Mouse (Mus musculus): ENCODE results near the gene Foxi3. TPM values are rescaled to one million over a fixed set of nuclear protein-coding genes. Genes with fewer than 3 reads are reported as not detected.

The Foxi3 gene
- not detected for total RNA-seq (2021)
- long read RNA-seq, experiment 1 = 0 reads
- long read RNA-seq, experiment 2 = 0 reads

- peak in 1 of 2 experiments; percentile 27 for DNase-seq (ENCODE audit: low spot score in 2 of 2)
These were observed at the start of gene Foxi3 for GRCm38 (mm10) chr6:70956285-70956912. Gene Foxi3, plus strand, starts transcription at chr6:70956531.

GRCm38 (mm10) chr6:70909572-70909971 lies 46.8 kb upstream of the Foxi3 start:
- no peak for DNase-seq (ENCODE audit: low spot score in 2 of 2)

- DNase-seq (ENCODE audit: low spot score in 2 of 2) = no peak
These were observed 46.0 kb upstream of the Foxi3 start for GRCm38 (mm10) chr6:70910285-70910684.

- no peak for DNase-seq (ENCODE audit: low spot score in 2 of 2)
These were observed 44.5 kb upstream of the Foxi3 start for GRCm38 (mm10) chr6:70911668-70912395.

GRCm38 (mm10) chr6:70912396-70912765 lies 44.0 kb upstream of the Foxi3 start:
- DNase-seq (ENCODE audit: low spot score in 2 of 2) = no peak

- no peak for DNase-seq (ENCODE audit: low spot score in 2 of 2)
These were observed 37.5 kb upstream of the Foxi3 start, which contains the start of gene Tex37 for GRCm38 (mm10) chr6:70918827-70919226. Gene Tex37, minus strand, starts transcription at chr6:70918927.

- peak; percentile 25 to 38 for DNase-seq (ENCODE audit: low spot score in 2 of 2)
These were observed 34.9 kb upstream of the Foxi3 start for GRCm38 (mm10) chr6:70921274-70922074.

GRCm38 (mm10) chr6:70931801-70932200 lies 24.5 kb upstream of the Foxi3 start:
- no peak for DNase-seq (ENCODE audit: low spot score in 2 of 2)

- no peak for DNase-seq (ENCODE audit: low spot score in 2 of 2)
These were observed 3.1 kb upstream of the Foxi3 start for GRCm38 (mm10) chr6:70953274-70953673.

GRCm38 (mm10) chr6:70954040-70954439 lies 2.3 kb upstream of the Foxi3 start:
- DNase-seq (ENCODE audit: low spot score in 2 of 2) = no peak

- DNase-seq (ENCODE audit: low spot score in 2 of 2) = no peak
These were observed 985 bp upstream of the Foxi3 start for GRCm38 (mm10) chr6:70955291-70955800.

- no peak for DNase-seq (ENCODE audit: low spot score in 2 of 2)
These were observed 490 bp upstream of the Foxi3 start for GRCm38 (mm10) chr6:70955841-70956240.

- no peak for DNase-seq (ENCODE audit: low spot score in 2 of 2)
These were observed 605 bp downstream of the Foxi3 start for GRCm38 (mm10) chr6:70956936-70957335.

GRCm38 (mm10) chr6:70957341-70957940 lies 1.1 kb downstream of the Foxi3 start:
- DNase-seq (ENCODE audit: low spot score in 2 of 2) = no peak

GRCm38 (mm10) chr6:70964116-70964830 lies 7.9 kb downstream of the Foxi3 start:
- no peak for DNase-seq (ENCODE audit: low spot score in 2 of 2)

- no peak for DNase-seq (ENCODE audit: low spot score in 2 of 2)
These were observed 9.4 kb downstream of the Foxi3 start for GRCm38 (mm10) chr6:70965694-70966093.

- DNase-seq (ENCODE audit: low spot score in 2 of 2) = no peak
These were observed 11.1 kb downstream of the Foxi3 start for GRCm38 (mm10) chr6:70967422-70967821.

- DNase-seq (ENCODE audit: low spot score in 2 of 2) = no peak
These were observed 12.0 kb downstream of the Foxi3 start for GRCm38 (mm10) chr6:70968291-70968690.

- no peak for DNase-seq (ENCODE audit: low spot score in 2 of 2)
These were observed 16.7 kb downstream of the Foxi3 start for GRCm38 (mm10) chr6:70973066-70973465.

GRCm38 (mm10) chr6:70981036-70981435 lies 24.7 kb downstream of the Foxi3 start:
- DNase-seq (ENCODE audit: low spot score in 2 of 2) = no peak

Measured in adrenal gland, adult 18-20 months (tissue).